ENCODE assay signal across 8 mouse cellular contexts in the genomic region with DNA sequence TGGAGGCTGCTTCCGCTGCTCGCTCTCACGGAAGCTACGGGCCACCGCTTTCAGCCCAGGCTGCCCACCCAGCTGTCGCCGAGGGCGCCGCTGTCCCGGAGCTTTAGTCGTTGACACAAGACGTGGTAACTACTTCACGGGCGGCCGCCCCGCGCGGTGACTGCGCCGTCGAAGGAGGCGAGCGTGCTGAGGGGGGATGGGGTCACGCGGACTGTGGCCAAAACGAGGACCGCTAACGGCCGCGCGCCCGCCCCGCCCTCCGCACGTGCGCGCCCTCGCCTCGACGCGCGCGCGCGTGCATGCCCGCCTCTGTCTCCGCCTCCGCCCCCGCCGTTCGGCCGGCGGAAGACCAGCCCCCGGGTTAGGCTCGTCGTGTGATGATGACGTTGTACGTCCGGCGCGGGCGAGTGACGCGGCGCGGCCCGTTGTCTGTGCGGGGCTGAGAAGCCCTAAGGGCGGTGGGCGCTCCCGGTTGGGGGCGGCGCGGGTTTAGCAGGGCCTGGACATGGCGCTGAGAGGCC. TPM values are rescaled to one million over a fixed set of nuclear protein-coding genes. Genes with fewer than 3 reads are reported as not detected.
A peak's percentile ranks its signal among the peaks of the same experiment; 100 is the strongest.
DNase-seq lines count a peak whose midpoint lies in the region; ATAC-seq and TF ChIP-seq lines count a peak whose summit lies in the region.

TSS of gene Phf7 (minus strand) at position 234 of the 521 bp plus-strand sequence.
TSS of gene Bap1 (plus strand) at position 367 of the 521 bp plus-strand sequence.

- ATAC-seq in heart, embryonic 12.5 days (ENCODE audit: insufficient number of reproducible peaks, low FRiP score), result peak; percentile 92
- peak; percentile 91 for ATAC-seq in kidney, embryonic 16.5 days (ENCODE audit: low FRiP score, low TSS enrichment)
- ATAC-seq in monocyte, adult 5-6 weeks (replicated peaks; ENCODE audit: insufficient number of reproducible peaks, low FRiP score, low TSS enrichment, poor library complexity, severe bottlenecking), result peak; percentile 86

- peak within 1 kb of the TSS; percentile 99 for H3K9ac ChIP-seq in heart, embryonic 12.5 days
- H3K9ac ChIP-seq in kidney, embryonic 16.5 days (replicated peaks; ENCODE audit: low read length), result peak within 1 kb of the TSS; percentile 98
- H3K9ac ChIP-seq in liver, adult 2 months (ENCODE audit: low read depth, low read length), result peak within 1 kb of the TSS; percentile 92

- peak within 1 kb of the TSS; percentile 79 for H3K4me3 ChIP-seq in erythroblast, embryonic 14.5 days (replicated peaks)
- peak within 1 kb of the TSS; percentile 97 for H3K4me3 ChIP-seq in heart, embryonic 12.5 days
- peak within 1 kb of the TSS; percentile 97 for H3K4me3 ChIP-seq in kidney, embryonic 16.5 days (ENCODE audit: low read length)
- peak within 1 kb of the TSS; percentile 91 for H3K4me3 ChIP-seq in liver, adult 2 months (ENCODE audit: insufficient read depth, low read depth, low read length)

- H3K4me1 ChIP-seq in erythroblast, embryonic 14.5 days (ENCODE audit: control insufficient read depth), result peaks cover 39% of the 10 kb centered on the region
- peaks cover 22% of the 10 kb centered on the region for H3K4me1 ChIP-seq in heart, embryonic 12.5 days (replicated peaks)
- H3K4me1 ChIP-seq in kidney, embryonic 16.5 days (ENCODE audit: insufficient read depth, low read length), result peaks cover 15% of the 10 kb centered on the region
- peaks cover 3% of the 10 kb centered on the region; the same call in 1 of the 2 replicates for H3K4me1 ChIP-seq in liver, adult 2 months (ENCODE audit: control insufficient read depth, insufficient read depth, low read length)

- no peak for TF ChIP-seq CTCF in liver, adult 2 months (IDR thresholded peaks at IDR 0.05; ENCODE audit: low read depth, low read length)

- peak within 1 kb of the TSS; percentile 87 for H3K4me2 ChIP-seq in heart, embryonic 12.5 days
- H3K4me2 ChIP-seq in kidney, embryonic 16.5 days (replicated peaks; ENCODE audit: low read depth, low read length), result peak within 1 kb of the TSS; percentile 86

- DNase-seq in CD4-positive, CD25-positive, alpha-beta regulatory T cell, adult 2 months (ENCODE audit: low read depth, low spot score), result peak; percentile 97
- DNase-seq in brain, embryonic 18.5 days (ENCODE audit: low read depth, low spot score), result peak; percentile 83
- DNase-seq in liver, adult 2 months (ENCODE audit: extremely low read depth, low read depth, low spot score), result peak; percentile 59
- peak; percentile 92 to 94 for DNase-seq in spleen, postnatal 36 days (ENCODE audit: low spot score in 2 of 2)

- no peaks in the 10 kb centered on the region for H3K27me3 ChIP-seq in erythroblast, embryonic 14.5 days (ENCODE audit: control insufficient read depth)
- no peaks in the 10 kb centered on the region for H3K27me3 ChIP-seq in heart, embryonic 12.5 days (replicated peaks)
- H3K27me3 ChIP-seq in kidney, embryonic 16.5 days (ENCODE audit: insufficient read depth, low read length), result no peaks in the 10 kb centered on the region
- H3K27me3 ChIP-seq in liver, adult 2 months (ENCODE audit: control insufficient read depth, insufficient read depth, low read length), result no peaks in the 10 kb centered on the region

- H3K79me2 ChIP-seq in liver, adult 2 months (ENCODE audit: control insufficient read depth, insufficient read depth, low read length), result peaks cover 5% of the 10 kb centered on the region; the same call in 1 of the 2 replicates

- H3K27ac ChIP-seq in heart, embryonic 12.5 days (ENCODE audit: poor library complexity, severe bottlenecking), result peak within 1 kb of the TSS; percentile 97
- peak within 1 kb of the TSS; percentile 96 for H3K27ac ChIP-seq in kidney, embryonic 16.5 days (ENCODE audit: low read length)
- peak within 1 kb of the TSS; percentile 94 for H3K27ac ChIP-seq in liver, adult 2 months (replicated peaks; ENCODE audit: insufficient read depth, low read depth, low read length)

- WGBS in heart, embryonic 12.5 days, result under 1% methylated on average over 74 of the region's 75 CpGs
- WGBS in kidney, embryonic 16.5 days, result 0% methylated on average over 65 of the region's 75 CpGs
- WGBS in liver, adult 2 months, result under 1% methylated on average over 75 of the region's 75 CpGs

- peaks cover 44% of the 10 kb centered on the region for H3K36me3 ChIP-seq in erythroblast, embryonic 14.5 days (ENCODE audit: control insufficient read depth)
- peaks cover 35% of the 10 kb centered on the region for H3K36me3 ChIP-seq in heart, embryonic 12.5 days
- H3K36me3 ChIP-seq in kidney, embryonic 16.5 days (ENCODE audit: insufficient read depth, low read length), result peaks cover 30% of the 10 kb centered on the region
- peaks cover 17% of the 10 kb centered on the region for H3K36me3 ChIP-seq in liver, adult 2 months (ENCODE audit: control insufficient read depth, insufficient read depth, low read length)

- H3K9me3 ChIP-seq in erythroblast, embryonic 14.5 days (ENCODE audit: control insufficient read depth, low read length), result no peaks in the 10 kb centered on the region
- H3K9me3 ChIP-seq in heart, embryonic 12.5 days (replicated peaks), result no peaks in the 10 kb centered on the region
- H3K9me3 ChIP-seq in kidney, embryonic 16.5 days (ENCODE audit: low read length), result no peaks in the 10 kb centered on the region

- TF ChIP-seq POLR2A in liver, adult 2 months (IDR thresholded peaks at IDR 0.05; ENCODE audit: extremely low read depth, insufficient read depth, low read length), result peak; percentile 37

RNA-seq across cellular contexts. Expression of gene Phf7, which starts in this region (rescaled TPM):
- 0.21 and 0.27 TPM in 2 replicates for polyA plus RNA-seq in erythroblast, embryonic 14.5 days (2012)
- 8.1 and 11.6 TPM in 2 replicates for polyA plus RNA-seq in heart, embryonic 12.5 days (2016; fragmentation: Nextera tagmentation; extraction: Ambion mirVana)
- polyA plus RNA-seq in kidney, embryonic 16.5 days (2015; fragmentation: Nextera tagmentation; extraction: Ambion mirVana), result 13.9 TPM in 2 replicates
- total RNA-seq in liver, adult 2 months (2014; rRNA removed), result 6.9 and 9.0 TPM in 2 replicates
- 4.4 and 4.5 TPM in 2 replicates for polyA plus RNA-seq in liver, adult 2 months (2012; rRNA removed)
- 13.2 to 19.6 TPM (median 14.0 TPM) in 3 replicates for total RNA-seq in monocyte, adult 5-6 weeks (2017)

RNA-seq across cellular contexts. Expression of gene Bap1, which starts in this region (rescaled TPM):
- polyA plus RNA-seq in erythroblast, embryonic 14.5 days (2012), result 6.7 and 6.9 TPM in 2 replicates
- 59.7 and 65.0 TPM in 2 replicates for polyA plus RNA-seq in heart, embryonic 12.5 days (2016; fragmentation: Nextera tagmentation; extraction: Ambion mirVana)
- polyA plus RNA-seq in kidney, embryonic 16.5 days (2015; fragmentation: Nextera tagmentation; extraction: Ambion mirVana), result 105 and 106 TPM in 2 replicates
- 16.1 and 16.4 TPM in 2 replicates for total RNA-seq in liver, adult 2 months (2014; rRNA removed)
- 24.5 and 26.7 TPM in 2 replicates for polyA plus RNA-seq in liver, adult 2 months (2012; rRNA removed)
- 40.4 to 69.5 TPM (median 59.6 TPM) in 3 replicates for total RNA-seq in monocyte, adult 5-6 weeks (2017)

Comparison
In these comparisons a context has a peak if more than half of its experiments do, and no peak if none do; other contexts are left out.
1. Peak in every context shown above with its lines: DNase-seq, ATAC-seq, H3K4me3 ChIP-seq and H3K27ac ChIP-seq.